Mouse (Mus musculus): ENCODE measurements around the gene Gabra5. TPM values are rescaled to one million over a fixed set of nuclear protein-coding genes. Genes with fewer than 3 reads are reported as not detected.

Gabra5 gene
- total RNA-seq, 2 experiments from 2014 or later, result not detected

DNA sequence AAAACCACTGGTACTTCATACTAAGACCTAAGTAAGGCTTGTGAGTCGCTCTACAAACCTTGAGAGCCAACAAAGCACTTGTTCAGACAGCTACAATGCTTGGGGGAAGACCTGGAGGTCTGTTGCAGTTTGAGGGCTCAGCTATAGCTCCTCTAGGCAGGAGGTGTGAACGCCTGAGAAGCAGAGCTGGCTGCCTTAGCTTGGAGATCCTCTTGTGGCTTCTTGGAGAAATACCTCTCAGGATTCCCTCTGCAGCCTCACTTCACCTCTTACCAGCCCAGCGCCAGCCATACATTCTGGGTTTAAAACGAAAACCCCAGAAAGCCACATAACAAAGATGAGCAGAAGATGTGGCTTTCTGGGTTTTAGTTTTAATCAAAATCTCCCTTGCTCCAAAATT, 119.8 kb downstream of the Gabra5 start:
- ATAC-seq (replicated peaks; ENCODE audit: low FRiP score, poor library complexity, severe bottlenecking), result no peak

DNA sequence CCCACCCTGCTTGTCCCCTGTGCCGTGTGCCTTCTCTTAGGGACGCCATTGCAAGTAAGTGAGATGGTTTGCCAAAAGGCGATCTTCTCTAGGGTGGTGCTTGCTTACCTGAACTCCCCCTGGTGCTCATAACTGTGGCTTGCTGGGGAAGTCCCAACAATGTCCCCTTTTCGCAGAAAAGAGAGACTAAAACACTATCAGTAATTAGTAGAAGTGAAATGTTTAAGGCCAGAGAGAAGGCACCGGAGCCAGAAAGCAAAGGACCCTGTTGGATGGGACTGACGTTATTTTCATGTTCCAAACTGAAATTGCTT, 122.6 kb downstream of the Gabra5 start:
- ATAC-seq (replicated peaks; ENCODE audit: low FRiP score, poor library complexity, severe bottlenecking), result no peak

DNA sequence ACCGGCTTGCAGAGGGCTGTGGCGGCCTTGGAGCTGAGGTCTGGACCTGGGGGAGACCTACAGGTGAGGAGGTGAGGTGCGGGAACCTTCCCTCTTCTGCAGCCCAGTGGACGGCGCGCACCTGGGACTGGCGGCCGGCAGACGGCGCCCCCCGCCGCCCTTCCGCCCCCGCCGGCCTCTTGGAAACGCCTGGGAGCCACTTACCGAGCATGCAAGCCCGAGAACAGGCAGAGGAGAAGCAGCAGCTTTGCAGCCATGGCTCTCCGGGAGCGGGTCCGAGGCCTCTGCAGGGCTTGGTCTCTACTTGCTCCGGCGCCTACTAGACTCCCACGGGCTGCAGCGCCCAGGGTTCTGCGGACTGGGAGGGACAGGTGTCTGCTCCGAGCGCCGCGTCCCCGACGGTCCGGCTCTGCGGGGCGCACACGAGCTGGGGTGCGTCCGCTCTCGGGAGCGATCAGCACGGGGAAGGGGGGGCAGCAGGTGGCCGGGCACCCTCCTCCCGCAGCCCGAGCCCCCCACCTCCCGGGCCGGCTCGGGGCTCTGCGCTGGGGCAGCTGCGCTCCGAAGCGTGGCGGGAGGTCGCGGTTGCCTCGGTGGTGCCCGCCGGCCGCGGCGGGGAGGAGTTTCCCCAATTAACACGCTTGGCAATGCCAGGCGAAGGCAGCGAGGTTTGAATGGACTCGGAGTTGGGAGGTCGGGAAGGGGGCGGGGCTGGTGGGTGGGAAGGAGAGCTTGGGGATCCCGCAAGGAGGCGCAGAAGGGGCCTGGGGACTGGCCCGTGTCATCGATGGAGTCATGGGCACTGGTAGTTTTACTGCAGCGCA, 123.1 kb downstream of the Gabra5 start, which contains the start of gene Gabrg3:
Gene Gabrg3, minus strand, starts transcription at position 672 of the 824 bp plus-strand sequence.
- no peak for ATAC-seq (replicated peaks; ENCODE audit: low FRiP score, poor library complexity, severe bottlenecking)

- no peak for ATAC-seq (replicated peaks; ENCODE audit: low FRiP score, poor library complexity, severe bottlenecking)
Observed at GRCm38 (mm10) chr7:57384112-57384511, 125.7 kb downstream of the Gabra5 start.

DNA sequence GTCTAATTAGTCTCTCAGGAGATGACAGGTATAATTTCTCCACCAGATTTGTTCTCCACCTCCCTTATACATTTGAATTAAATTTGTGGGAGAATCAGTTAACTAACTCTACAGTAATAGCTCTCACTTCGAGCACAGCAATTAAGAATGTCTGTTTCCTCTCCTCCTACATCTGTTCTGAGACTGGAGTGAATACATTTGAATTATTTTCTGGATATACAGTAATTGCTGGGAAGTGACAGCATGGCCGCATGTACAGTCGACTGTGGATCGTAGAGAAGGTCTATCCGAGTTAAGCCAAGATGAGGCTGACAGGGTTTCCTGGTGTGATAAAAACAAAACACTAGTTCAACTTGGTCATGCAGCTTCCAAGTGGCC, 143.9 kb downstream of the Gabra5 start:
- no peak for ATAC-seq (replicated peaks; ENCODE audit: low FRiP score, poor library complexity, severe bottlenecking)

DNA sequence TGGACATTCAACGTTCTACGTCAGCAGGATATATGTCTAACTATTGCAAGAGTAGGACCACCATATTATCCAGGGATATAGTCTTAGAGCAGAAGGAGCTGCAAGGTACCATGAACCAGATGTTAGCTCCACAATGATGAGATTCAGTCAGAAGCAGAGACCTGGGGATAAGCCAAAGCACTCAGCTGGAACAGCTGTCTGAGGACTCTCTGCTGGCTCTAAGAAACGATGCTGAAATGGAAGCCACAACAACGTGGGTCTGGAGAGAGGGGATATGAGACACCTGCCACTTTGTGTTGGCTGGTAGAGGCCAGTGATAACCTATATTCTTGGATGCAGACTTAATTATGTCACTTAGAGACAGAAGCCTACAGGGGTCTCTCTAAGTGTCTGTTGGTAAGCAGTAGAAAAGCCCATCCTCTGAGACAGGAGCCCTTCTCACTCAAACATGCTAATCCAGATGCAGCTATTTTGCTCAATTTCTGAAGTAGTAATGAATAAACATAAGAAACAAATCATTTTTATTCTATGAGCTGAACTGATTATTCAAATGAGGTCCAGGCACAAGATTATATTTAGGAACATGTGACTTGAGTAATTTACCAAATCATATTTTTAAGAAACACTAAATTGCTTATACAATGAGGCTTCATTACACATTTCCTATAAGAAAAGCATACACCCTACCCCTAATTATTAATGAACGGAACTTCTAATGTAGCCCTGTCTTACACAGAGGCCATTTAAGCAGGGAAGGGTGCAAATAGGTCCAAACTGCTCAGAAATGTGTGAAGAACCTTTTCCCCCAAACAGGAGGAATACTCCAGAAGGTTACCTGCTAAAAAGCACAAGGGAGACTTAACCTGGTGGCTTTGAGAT, 144.5 kb downstream of the Gabra5 start:
- no peak for ATAC-seq (replicated peaks; ENCODE audit: low FRiP score, poor library complexity, severe bottlenecking)

DNA sequence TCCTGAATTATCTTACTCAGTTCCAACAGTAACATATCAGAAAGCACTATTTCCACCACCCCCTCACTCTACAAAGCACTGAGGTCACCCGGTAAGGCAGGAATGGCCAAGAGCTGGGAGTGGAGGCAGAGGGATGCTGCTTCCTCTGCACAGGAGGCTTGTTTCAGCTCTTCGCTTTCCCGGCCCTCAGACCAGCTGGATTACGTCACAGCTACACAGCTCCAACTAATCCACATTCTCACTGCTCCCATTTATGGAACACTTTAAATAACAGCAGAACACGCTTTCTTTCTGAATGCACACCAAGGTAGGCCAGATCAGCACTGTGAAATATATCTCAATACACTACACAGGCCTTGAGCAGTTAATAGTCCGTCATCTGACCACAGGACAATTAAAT, 146.0 kb downstream of the Gabra5 start:
- no peak for ATAC-seq (replicated peaks; ENCODE audit: low FRiP score, poor library complexity, severe bottlenecking)

- no peak for ATAC-seq (replicated peaks; ENCODE audit: low FRiP score, poor library complexity, severe bottlenecking)
Observed at GRCm38 (mm10) chr7:57357871-57358540, 151.9 kb downstream of the Gabra5 start.

Other genes with a start within 250 kb of the Gabra5 start
- gene Gabrg3, start 122.9 kb downstream of the Gabra5 start, total RNA-seq (2015; ENCODE audit: low replicate concordance), result not detected in 2 replicates
- gene Gabrg3, start 122.9 kb downstream of the Gabra5 start, total RNA-seq (2017; ENCODE audit: low replicate concordance), result not detected in 2 replicates
- gene Gabrb3, start 90.4 kb downstream of the Gabra5 start, total RNA-seq (2015; ENCODE audit: low replicate concordance), result not detected in 2 replicates
- gene Gabrb3, start 90.4 kb downstream of the Gabra5 start, total RNA-seq (2017; ENCODE audit: low replicate concordance), result not detected in 2 replicates

Data from erythroid progenitor cell, adult 5-6 weeks (primary cell).